Mouse (Mus musculus): Measurements from ENCODE around the gene Ahdc1.

Gene Ahdc1

GRCm38 (mm10) chr4:133011028-133011820 lies at the start of gene Ahdc1:
Gene Ahdc1, plus strand, starts transcription at chr4:133011260.
- peak; percentile 95 for DNase-seq

- no peak for DNase-seq
Observed at GRCm38 (mm10) chr4:132961866-132962265, 49.2 kb upstream of the Ahdc1 start.

- DNase-seq: no peak
Observed at GRCm38 (mm10) chr4:132962628-132963027, 48.4 kb upstream of the Ahdc1 start.

GRCm38 (mm10) chr4:132963436-132963835 lies 47.6 kb upstream of the Ahdc1 start:
- DNase-seq: no peak

GRCm38 (mm10) chr4:132964064-132964463 lies 47.0 kb upstream of the Ahdc1 start:
- no peak for DNase-seq

GRCm38 (mm10) chr4:132964473-132964872 lies 46.6 kb upstream of the Ahdc1 start:
- no peak for DNase-seq

- DNase-seq: no peak
Observed at GRCm38 (mm10) chr4:132968105-132968938, 42.7 kb upstream of the Ahdc1 start.

- no peak for DNase-seq
Observed at GRCm38 (mm10) chr4:132971601-132972000, 39.5 kb upstream of the Ahdc1 start.

GRCm38 (mm10) chr4:132972101-132972500 lies 39.0 kb upstream of the Ahdc1 start:
- peak; percentile 72 for DNase-seq

GRCm38 (mm10) chr4:132972556-132972955 lies 38.5 kb upstream of the Ahdc1 start:
- DNase-seq: peak; percentile 35

GRCm38 (mm10) chr4:132973186-132973585 lies 37.9 kb upstream of the Ahdc1 start:
- DNase-seq: no peak

GRCm38 (mm10) chr4:132973814-132974398 lies 37.2 kb upstream of the Ahdc1 start, which contains the start of gene Fgr:
Gene Fgr, plus strand, starts transcription at chr4:132974095.
- DNase-seq: peak; percentile 84

- DNase-seq: peak; percentile 24
Observed at GRCm38 (mm10) chr4:132974904-132975303, 36.2 kb upstream of the Ahdc1 start.

GRCm38 (mm10) chr4:132975791-132976190 lies 35.3 kb upstream of the Ahdc1 start:
- DNase-seq: peak; percentile 57

- peak; percentile 61 for DNase-seq
Observed at GRCm38 (mm10) chr4:132976729-132977128, 34.3 kb upstream of the Ahdc1 start.

- peak; percentile 84 for DNase-seq
Observed at GRCm38 (mm10) chr4:132977597-132977996, 33.5 kb upstream of the Ahdc1 start.

GRCm38 (mm10) chr4:132979186-132979585 lies 31.9 kb upstream of the Ahdc1 start:
- DNase-seq: no peak

GRCm38 (mm10) chr4:132981621-132982020 lies 29.4 kb upstream of the Ahdc1 start:
- peak; percentile 66 for DNase-seq

- DNase-seq: peak; percentile 26
Observed at GRCm38 (mm10) chr4:132982999-132983398, 28.1 kb upstream of the Ahdc1 start.

GRCm38 (mm10) chr4:132983664-132984512 lies 27.2 kb upstream of the Ahdc1 start:
- peak; percentile 55 for DNase-seq

- DNase-seq: no peak
Observed at GRCm38 (mm10) chr4:132988581-132989355, 22.3 kb upstream of the Ahdc1 start.

GRCm38 (mm10) chr4:132993553-132993952 lies 17.5 kb upstream of the Ahdc1 start:
- DNase-seq: no peak

Measured in thymus, postnatal 25 days (tissue).